Mouse (Mus musculus) small intestine, adult 2 months (tissue): Measurements from ENCODE around the gene Ncam2.

Experiments
- CTCF ChIP-seq: fragments of 200-500 bp; IDR thresholded peaks from 2 replicates; pipeline ENCODE4 v1.5.1; 2012; ENCODE audit warnings: low read depth, mild to moderate bottlenecking, control low read depth, inconsistent platforms, low read length, moderate library complexity, mixed read lengths; ENCODE audit not compliant: insufficient replicate concordance, insufficient read length; ENCODE audit errors: extremely low read depth
- POLR2A ChIP-seq: fragments of 200-500 bp; IDR thresholded peaks from 2 replicates; pipeline ENCODE4 v1.6.1; 2012; ENCODE audit warnings: low read depth, mild to moderate bottlenecking, control low read depth, inconsistent platforms, low read length, moderate library complexity

- no peak for TF ChIP-seq CTCF
- no peak for TF ChIP-seq POLR2A
These were observed 20.7 kb downstream of the Ncam2 start for GRCm38 (mm10) chr16:81221176-81221575.
